Mouse (Mus musculus): ENCODE data around the gene Lyz1. TPM values are rescaled to one million over a fixed set of nuclear protein-coding genes. Genes with fewer than 3 reads are reported as not detected.
"Not testable (repeated sequence)": the region's sequence is repeated elsewhere in the genome, so short reads cannot be mapped to it uniquely, and the experiment has no call there.

The Lyz1 gene
- polyA plus RNA-seq, 1 experiment: 18.6 TPM

DNA sequence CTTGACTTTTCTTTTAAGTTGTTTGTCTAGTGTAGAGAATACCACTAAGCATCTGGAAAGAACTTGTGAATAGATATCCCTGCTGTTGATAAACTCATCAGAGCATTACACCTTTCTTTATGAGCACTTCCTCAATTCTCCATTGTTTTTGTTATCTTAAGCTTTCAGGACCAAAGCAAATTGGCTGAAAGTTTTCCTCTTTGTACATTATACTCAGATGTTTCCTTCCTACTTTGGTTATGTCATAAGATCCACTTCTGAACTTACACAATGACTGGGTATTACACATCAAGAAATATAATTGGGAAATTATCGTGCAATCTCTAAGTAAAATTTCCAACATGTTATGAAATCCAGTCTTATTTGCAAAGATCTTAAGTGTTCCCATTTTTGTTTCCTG lies 9.0 kb upstream of the Lyz1 start:
- no peaks in the 10 kb centered on the region for H3K4me1 ChIP-seq (replicated peaks; ENCODE audit: control insufficient read depth, insufficient read depth, low read length)
- TF ChIP-seq POLR2A (IDR thresholded peaks at IDR 0.05; ENCODE audit: control insufficient read depth, extremely low read depth, insufficient read depth, low read length, poor library complexity) (no peak), CTCF (IDR thresholded peaks at IDR 0.05; ENCODE audit: borderline replicate concordance, control insufficient read depth, extremely low read depth, insufficient read depth, low read length, poor library complexity) (no peak)
- H3K4me3 ChIP-seq (ENCODE audit: control insufficient read depth, insufficient read depth, low read length): no peak overlapping the region
- no peak overlapping the region for H3K27ac ChIP-seq (ENCODE audit: control insufficient read depth, insufficient read depth, low read length)
- WGBS: 37% methylated on average over 1 of the region's 1 CpGs
- no peaks in the 10 kb centered on the region for H3K27me3 ChIP-seq (ENCODE audit: control insufficient read depth, insufficient read depth, low read length)
- no peak for DNase-seq
- H3K36me3 ChIP-seq (ENCODE audit: control insufficient read depth, insufficient read depth, low read length): no peaks in the 10 kb centered on the region

GRCm38 (mm10) chr10:117299901-117300520 lies 7.3 kb upstream of the Lyz1 start:
- WGBS: 84% methylated on average over 5 of the region's 5 CpGs
- H3K4me1 ChIP-seq (replicated peaks; ENCODE audit: control insufficient read depth, insufficient read depth, low read length): no peaks in the 10 kb centered on the region

DNA sequence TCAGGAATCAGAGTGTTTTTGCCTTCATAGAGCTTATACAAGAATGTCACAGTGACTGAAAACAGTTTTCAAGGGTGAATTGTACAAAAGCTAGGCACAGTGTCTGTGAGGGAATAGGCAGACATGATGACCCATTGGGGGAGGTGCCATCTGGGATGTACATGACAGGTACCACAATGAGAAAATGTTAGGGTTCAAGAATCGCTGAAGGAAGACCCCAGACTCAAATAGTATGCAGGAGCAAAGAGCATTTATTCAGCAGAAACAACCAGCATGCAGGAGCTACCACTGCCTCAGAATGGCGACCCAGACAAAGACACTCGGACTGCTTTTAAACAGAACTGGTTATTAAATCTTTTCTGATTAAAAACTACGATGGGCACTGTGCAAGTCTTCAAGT lies 6.4 kb upstream of the Lyz1 start:
- TF ChIP-seq POLR2A (IDR thresholded peaks at IDR 0.05; ENCODE audit: control insufficient read depth, extremely low read depth, insufficient read depth, low read length, poor library complexity) (no peak), CTCF (IDR thresholded peaks at IDR 0.05; ENCODE audit: borderline replicate concordance, control insufficient read depth, extremely low read depth, insufficient read depth, low read length, poor library complexity) (no peak)
- Histone ChIP-seq H3K4me1 (replicated peaks; ENCODE audit: control insufficient read depth, insufficient read depth, low read length) (no peaks in the 10 kb centered on the region), H3K36me3 (ENCODE audit: control insufficient read depth, insufficient read depth, low read length) (no peaks in the 10 kb centered on the region), H3K27me3 (ENCODE audit: control insufficient read depth, insufficient read depth, low read length) (no peaks in the 10 kb centered on the region), H3K4me3 (ENCODE audit: control insufficient read depth, insufficient read depth, low read length) (no peak overlapping the region), H3K27ac (ENCODE audit: control insufficient read depth, insufficient read depth, low read length) (no peak overlapping the region)
- WGBS: 97% methylated on average over 4 of the region's 4 CpGs
- no peak for DNase-seq

More at GRCm38 (mm10) chr10:117299901-117300520, 7.3 kb upstream of the Lyz1 start:
- no peaks in the 10 kb centered on the region for H3K36me3 ChIP-seq (ENCODE audit: control insufficient read depth, insufficient read depth, low read length)
- no peaks in the 10 kb centered on the region for H3K27me3 ChIP-seq (ENCODE audit: control insufficient read depth, insufficient read depth, low read length)
- no peak overlapping the region for H3K4me3 ChIP-seq (ENCODE audit: control insufficient read depth, insufficient read depth, low read length)
- H3K27ac ChIP-seq (ENCODE audit: control insufficient read depth, insufficient read depth, low read length): no peak overlapping the region
- no peak for DNase-seq
- TF ChIP-seq CTCF (IDR thresholded peaks at IDR 0.05; ENCODE audit: borderline replicate concordance, control insufficient read depth, extremely low read depth, insufficient read depth, low read length, poor library complexity) (no peak), POLR2A (IDR thresholded peaks at IDR 0.05; ENCODE audit: control insufficient read depth, extremely low read depth, insufficient read depth, low read length, poor library complexity) (no peak)

- peaks cover 2% of the 10 kb centered on the region; the same call in 1 of the 2 replicates for H3K4me1 ChIP-seq (replicated peaks; ENCODE audit: control insufficient read depth, insufficient read depth, low read length)
- TF ChIP-seq POLR2A (IDR thresholded peaks at IDR 0.05; ENCODE audit: control insufficient read depth, extremely low read depth, insufficient read depth, low read length, poor library complexity) (no peak), CTCF (IDR thresholded peaks at IDR 0.05; ENCODE audit: borderline replicate concordance, control insufficient read depth, extremely low read depth, insufficient read depth, low read length, poor library complexity) (no peak)
- no peaks in the 10 kb centered on the region for H3K36me3 ChIP-seq (ENCODE audit: control insufficient read depth, insufficient read depth, low read length)
- no peaks in the 10 kb centered on the region for H3K27me3 ChIP-seq (ENCODE audit: control insufficient read depth, insufficient read depth, low read length)
- 94% methylated on average over 6 of the region's 6 CpGs for WGBS
- no peak overlapping the region for H3K27ac ChIP-seq (ENCODE audit: control insufficient read depth, insufficient read depth, low read length)
- no peak for DNase-seq
- no peak overlapping the region for H3K4me3 ChIP-seq (ENCODE audit: control insufficient read depth, insufficient read depth, low read length)
Observed at GRCm38 (mm10) chr10:117298336-117298735, 5.7 kb upstream of the Lyz1 start.

DNA sequence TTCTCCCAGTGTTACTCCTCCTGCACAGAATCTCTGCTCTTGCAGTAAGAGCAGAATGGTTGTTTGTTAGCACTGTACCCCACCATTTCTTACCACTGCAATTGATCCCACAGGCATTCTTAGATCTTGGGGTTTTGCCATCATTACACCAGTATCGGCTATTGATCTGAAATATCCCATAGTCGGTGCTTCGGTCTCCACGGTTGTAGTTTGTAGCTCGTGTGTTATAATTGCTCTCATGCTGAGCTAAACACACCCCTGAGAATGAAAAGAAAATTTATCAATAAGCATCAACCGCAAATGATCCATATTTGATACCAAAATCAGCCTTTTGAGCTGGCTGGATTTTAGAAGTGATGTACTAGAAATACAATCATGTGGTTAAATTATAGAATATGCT lies 1.7 kb downstream of the Lyz1 start:
- H3K36me3 ChIP-seq (ENCODE audit: control insufficient read depth, insufficient read depth, low read length); H3K4me1 ChIP-seq (replicated peaks; ENCODE audit: control insufficient read depth, insufficient read depth, low read length); H3K4me3 ChIP-seq (ENCODE audit: control insufficient read depth, insufficient read depth, low read length); DNase-seq; H3K27me3 ChIP-seq (ENCODE audit: control insufficient read depth, insufficient read depth, low read length); H3K27ac ChIP-seq (ENCODE audit: control insufficient read depth, insufficient read depth, low read length): not testable (repeated sequence)
- WGBS: 99% methylated on average over 6 of the region's 6 CpGs

- WGBS: 86% methylated on average over 6 of the region's 6 CpGs
- no peak overlapping the region for H3K4me3 ChIP-seq (ENCODE audit: control insufficient read depth, insufficient read depth, low read length)
- no peaks in the 10 kb centered on the region for H3K36me3 ChIP-seq (ENCODE audit: control insufficient read depth, insufficient read depth, low read length)
- no peaks in the 10 kb centered on the region for H3K27me3 ChIP-seq (ENCODE audit: control insufficient read depth, insufficient read depth, low read length)
- no peak for TF ChIP-seq POLR2A (IDR thresholded peaks at IDR 0.05; ENCODE audit: control insufficient read depth, extremely low read depth, insufficient read depth, low read length, poor library complexity)
- no peak for TF ChIP-seq CTCF (IDR thresholded peaks at IDR 0.05; ENCODE audit: borderline replicate concordance, control insufficient read depth, extremely low read depth, insufficient read depth, low read length, poor library complexity)
- H3K27ac ChIP-seq (ENCODE audit: control insufficient read depth, insufficient read depth, low read length): no peak overlapping the region
- DNase-seq: no peak
- peaks cover 2% of the 10 kb centered on the region; the same call in 1 of the 2 replicates for H3K4me1 ChIP-seq (replicated peaks; ENCODE audit: control insufficient read depth, insufficient read depth, low read length)
Observed at GRCm38 (mm10) chr10:117290046-117290870, 2.4 kb downstream of the Lyz1 start.

DNA sequence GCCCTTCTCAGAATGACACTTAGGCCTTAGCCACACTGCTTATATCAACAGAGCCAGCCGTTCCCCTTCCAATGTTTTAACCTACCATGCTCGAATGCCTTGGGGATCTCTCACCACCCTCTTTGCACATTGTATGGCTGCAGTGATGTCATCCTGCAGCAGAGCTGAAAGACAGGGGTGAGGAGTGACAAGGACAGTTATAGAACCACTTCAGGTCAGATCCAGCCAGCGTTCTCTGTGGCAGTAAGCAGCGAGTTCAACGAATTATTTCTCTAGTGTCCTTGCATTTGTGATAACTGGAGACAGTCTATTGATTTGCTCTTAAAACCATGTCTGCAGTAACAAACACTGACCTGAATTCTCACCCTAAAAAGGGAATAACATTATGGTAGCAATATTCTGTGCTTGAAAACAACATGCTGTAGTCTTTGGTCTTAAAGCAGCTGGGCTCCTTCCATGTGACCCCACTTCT lies 3.6 kb downstream of the Lyz1 start:
- 93% methylated on average over 5 of the region's 5 CpGs for WGBS
- not testable (repeated sequence) for H3K4me1 ChIP-seq (replicated peaks; ENCODE audit: control insufficient read depth, insufficient read depth, low read length); H3K4me3 ChIP-seq (ENCODE audit: control insufficient read depth, insufficient read depth, low read length); H3K27ac ChIP-seq (ENCODE audit: control insufficient read depth, insufficient read depth, low read length); DNase-seq; H3K36me3 ChIP-seq (ENCODE audit: control insufficient read depth, insufficient read depth, low read length); H3K27me3 ChIP-seq (ENCODE audit: control insufficient read depth, insufficient read depth, low read length)
